Mouse (Mus musculus) lung, postnatal 25 days (tissue): ENCODE data around the gene Gldc.

Source experiments
- DNase-seq: peaks from one replicate; pipeline ENCODE4 v3.0.0; 2022; ENCODE audit warnings: low spot score

Gldc gene

GRCm38 (mm10) chr19:30107221-30107845 lies 67.9 kb downstream of the Gldc start:
- DNase-seq: peak; percentile 20

- DNase-seq: no peak
Observed at GRCm38 (mm10) chr19:30105045-30105842, 70.0 kb downstream of the Gldc start.

GRCm38 (mm10) chr19:30102620-30103019 lies 72.6 kb downstream of the Gldc start:
- no peak for DNase-seq

- no peak for DNase-seq
Observed at GRCm38 (mm10) chr19:30100571-30100970, 74.7 kb downstream of the Gldc start.

- DNase-seq: no peak
Observed at GRCm38 (mm10) chr19:30097039-30097438, 78.2 kb downstream of the Gldc start.

GRCm38 (mm10) chr19:30096186-30096585 lies 79.0 kb downstream of the Gldc start:
- DNase-seq: no peak

- no peak for DNase-seq
Observed at GRCm38 (mm10) chr19:30091644-30092295, 83.5 kb downstream of the Gldc start.

GRCm38 (mm10) chr19:30090163-30090562 lies 85.1 kb downstream of the Gldc start:
- no peak for DNase-seq

- peak; percentile 23 for DNase-seq
Observed at GRCm38 (mm10) chr19:30065797-30066196, 109.4 kb downstream of the Gldc start.

- DNase-seq: no peak
Observed at GRCm38 (mm10) chr19:30054218-30054617, 121.0 kb downstream of the Gldc start.

GRCm38 (mm10) chr19:30051479-30051878 lies 123.8 kb downstream of the Gldc start:
- no peak for DNase-seq

GRCm38 (mm10) chr19:30050584-30050983 lies 124.6 kb downstream of the Gldc start:
- no peak for DNase-seq
